Mouse (Mus musculus): ENCODE data around the gene Pygo2. TPM values are rescaled to one million over a fixed set of nuclear protein-coding genes. Genes with fewer than 3 reads are reported as not detected.

Gene Pygo2
- polyA plus RNA-seq, 1 experiment = 18.1 TPM

- Histone ChIP-seq H3K4me3 (ENCODE audit: control insufficient read depth, low read depth, low read length) (peak within 1 kb of the TSS; percentile 85), H3K27ac (ENCODE audit: control insufficient read depth, insufficient read depth, low read depth, low read length) (peak within 1 kb of the TSS; percentile 93), H3K27me3 (ENCODE audit: control insufficient read depth, insufficient read depth, low read length) (no peaks in the 10 kb centered on the region), H3K36me3 (ENCODE audit: control insufficient read depth, insufficient read depth, low read length) (no peaks in the 10 kb centered on the region), H3K4me1 (ENCODE audit: control insufficient read depth, insufficient read depth, low read length) (peaks cover 26% of the 10 kb centered on the region)
- no peak for TF ChIP-seq CTCF (IDR thresholded peaks at IDR 0.05; ENCODE audit: control insufficient read depth, insufficient read depth, insufficient replicate concordance, low read depth, low read length)
- TF ChIP-seq POLR2A (IDR thresholded peaks at IDR 0.05; ENCODE audit: control insufficient read depth, low read depth, low read length) = no peak
Observed at GRCm38 (mm10) chr3:89394006-89394893, 35.8 kb upstream of the Pygo2 start, which contains the start of gene Zbtb7b. TSS of gene Zbtb7b (minus strand) at chr3:89394776.

DNA sequence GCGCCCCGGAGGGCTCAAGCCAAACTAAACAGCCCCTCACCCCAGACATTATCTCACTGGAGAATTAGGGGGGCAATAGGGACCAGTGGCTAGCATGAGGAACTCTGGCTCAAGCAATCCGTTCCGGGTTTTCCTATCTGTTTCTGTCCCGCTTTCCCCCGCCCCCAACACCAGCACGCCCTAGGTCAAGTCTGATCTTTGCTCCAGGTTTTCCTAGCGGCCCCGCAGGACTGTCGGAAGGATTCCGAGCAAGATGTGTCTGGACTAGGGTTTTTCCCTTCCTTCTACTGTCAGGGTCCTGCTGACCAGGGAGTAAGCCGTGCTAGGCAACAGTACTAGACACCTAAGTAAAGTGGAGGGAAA lies 35.1 kb upstream of the Pygo2 start:
- no peak for TF ChIP-seq CTCF (IDR thresholded peaks at IDR 0.05; ENCODE audit: control insufficient read depth, insufficient read depth, insufficient replicate concordance, low read depth, low read length)
- 0 out of 2 replicates have a peak, but pooled peaks have one; percentile 35 for TF ChIP-seq POLR2A (IDR thresholded peaks at IDR 0.05; ENCODE audit: control insufficient read depth, low read depth, low read length)
- H3K4me3 ChIP-seq (ENCODE audit: control insufficient read depth, low read depth, low read length) = peak overlapping the region; percentile 30
- peak overlapping the region; percentile 61 for H3K27ac ChIP-seq (ENCODE audit: control insufficient read depth, insufficient read depth, low read depth, low read length)
- no peaks in the 10 kb centered on the region for H3K36me3 ChIP-seq (ENCODE audit: control insufficient read depth, insufficient read depth, low read length)
- H3K4me1 ChIP-seq (ENCODE audit: control insufficient read depth, insufficient read depth, low read length) = peaks cover 26% of the 10 kb centered on the region
- no peaks in the 10 kb centered on the region for H3K27me3 ChIP-seq (ENCODE audit: control insufficient read depth, insufficient read depth, low read length)

DNA sequence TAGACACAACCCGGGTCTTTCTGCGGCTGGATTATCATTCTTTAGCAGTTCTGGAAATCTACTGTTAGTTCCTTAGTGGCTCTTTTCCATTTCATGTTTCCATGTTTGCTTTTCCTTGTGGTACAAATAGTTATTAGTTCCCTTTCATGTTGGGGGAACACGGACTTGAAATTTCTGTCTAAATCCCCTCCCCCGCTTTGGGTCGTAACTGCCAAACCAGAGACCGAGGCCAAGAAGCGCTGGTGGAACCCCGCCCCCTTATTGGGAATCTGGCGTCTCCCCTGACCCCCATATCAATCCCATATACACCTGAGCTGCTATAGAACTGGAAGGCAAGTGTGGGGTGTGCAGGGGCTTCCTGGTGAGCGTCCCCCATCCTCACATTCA lies 34.6 kb upstream of the Pygo2 start:
- Histone ChIP-seq H3K4me3 (ENCODE audit: control insufficient read depth, low read depth, low read length) (peak overlapping the region; percentile 30), H3K4me1 (ENCODE audit: control insufficient read depth, insufficient read depth, low read length) (peaks cover 24% of the 10 kb centered on the region), H3K27ac (ENCODE audit: control insufficient read depth, insufficient read depth, low read depth, low read length) (peak overlapping the region; percentile 61), H3K27me3 (ENCODE audit: control insufficient read depth, insufficient read depth, low read length) (no peaks in the 10 kb centered on the region), H3K36me3 (ENCODE audit: control insufficient read depth, insufficient read depth, low read length) (no peaks in the 10 kb centered on the region)
- no peak for TF ChIP-seq POLR2A (IDR thresholded peaks at IDR 0.05; ENCODE audit: control insufficient read depth, low read depth, low read length)
- no peak for TF ChIP-seq CTCF (IDR thresholded peaks at IDR 0.05; ENCODE audit: control insufficient read depth, insufficient read depth, insufficient replicate concordance, low read depth, low read length)

DNA sequence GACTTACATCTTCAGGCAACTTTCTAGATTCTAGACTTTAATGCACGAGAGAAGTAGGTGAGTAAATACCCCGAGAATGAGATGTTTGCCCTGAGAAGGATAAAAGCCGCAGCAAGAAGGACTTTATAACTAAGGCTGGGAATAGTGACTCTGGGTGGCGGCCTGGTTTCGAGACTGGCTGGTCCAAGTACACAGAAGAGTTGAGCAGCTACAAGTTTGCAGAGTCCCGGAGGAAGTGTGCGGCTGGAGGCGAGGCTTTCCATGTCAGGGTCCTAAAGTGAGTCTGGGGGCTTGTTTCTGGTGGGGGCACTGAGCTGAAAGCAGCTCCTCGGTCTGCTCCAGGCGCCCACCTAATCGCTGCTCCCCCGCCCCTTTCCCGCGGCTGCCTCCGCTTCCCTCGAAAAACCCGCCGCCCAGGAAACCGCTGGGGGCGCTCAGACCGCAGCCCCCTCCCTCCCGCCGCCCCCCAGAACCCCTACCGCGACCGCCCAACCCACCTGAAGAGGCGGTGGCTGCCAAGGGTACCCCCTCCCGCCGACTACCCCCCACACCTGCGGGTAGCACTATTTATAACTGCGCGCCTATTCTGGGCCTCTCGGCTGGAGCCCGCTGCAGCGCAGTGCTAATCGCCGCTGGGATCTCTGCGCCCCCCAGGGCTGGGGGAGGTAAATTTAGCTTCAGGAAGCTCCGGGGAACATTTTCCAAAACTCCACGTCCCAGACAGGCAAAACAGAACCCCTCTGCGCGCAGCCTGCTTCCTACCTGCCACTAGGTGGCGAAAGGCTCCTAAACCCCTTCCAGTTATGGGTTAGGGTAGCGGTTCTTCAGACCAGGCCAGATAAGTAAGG lies 34.0 kb upstream of the Pygo2 start:
- H3K27ac ChIP-seq (ENCODE audit: control insufficient read depth, insufficient read depth, low read depth, low read length) = peak overlapping the region; percentile 24; the same call in 1 of the 2 replicates
- H3K27me3 ChIP-seq (ENCODE audit: control insufficient read depth, insufficient read depth, low read length) = no peaks in the 10 kb centered on the region
- H3K4me1 ChIP-seq (ENCODE audit: control insufficient read depth, insufficient read depth, low read length) = peaks cover 20% of the 10 kb centered on the region
- TF ChIP-seq CTCF (IDR thresholded peaks at IDR 0.05; ENCODE audit: control insufficient read depth, insufficient read depth, insufficient replicate concordance, low read depth, low read length) = peak; percentile 72
- no peak for TF ChIP-seq POLR2A (IDR thresholded peaks at IDR 0.05; ENCODE audit: control insufficient read depth, low read depth, low read length)
- H3K36me3 ChIP-seq (ENCODE audit: control insufficient read depth, insufficient read depth, low read length) = no peaks in the 10 kb centered on the region
- H3K4me3 ChIP-seq (ENCODE audit: control insufficient read depth, low read depth, low read length) = peak overlapping the region; percentile 64

GRCm38 (mm10) chr3:89396654-89397005 lies 33.4 kb upstream of the Pygo2 start:
- Histone ChIP-seq H3K4me1 (ENCODE audit: control insufficient read depth, insufficient read depth, low read length) (peaks cover 17% of the 10 kb centered on the region), H3K36me3 (ENCODE audit: control insufficient read depth, insufficient read depth, low read length) (no peaks in the 10 kb centered on the region), H3K4me3 (ENCODE audit: control insufficient read depth, low read depth, low read length) (no peak overlapping the region), H3K27ac (ENCODE audit: control insufficient read depth, insufficient read depth, low read depth, low read length) (0 out of 2 replicates have a peak overlapping the region, but pooled peaks have one; percentile 25), H3K27me3 (ENCODE audit: control insufficient read depth, insufficient read depth, low read length) (no peaks in the 10 kb centered on the region)
- TF ChIP-seq POLR2A (IDR thresholded peaks at IDR 0.05; ENCODE audit: control insufficient read depth, low read depth, low read length) (no peak), CTCF (IDR thresholded peaks at IDR 0.05; ENCODE audit: control insufficient read depth, insufficient read depth, insufficient replicate concordance, low read depth, low read length) (no peak)

DNA sequence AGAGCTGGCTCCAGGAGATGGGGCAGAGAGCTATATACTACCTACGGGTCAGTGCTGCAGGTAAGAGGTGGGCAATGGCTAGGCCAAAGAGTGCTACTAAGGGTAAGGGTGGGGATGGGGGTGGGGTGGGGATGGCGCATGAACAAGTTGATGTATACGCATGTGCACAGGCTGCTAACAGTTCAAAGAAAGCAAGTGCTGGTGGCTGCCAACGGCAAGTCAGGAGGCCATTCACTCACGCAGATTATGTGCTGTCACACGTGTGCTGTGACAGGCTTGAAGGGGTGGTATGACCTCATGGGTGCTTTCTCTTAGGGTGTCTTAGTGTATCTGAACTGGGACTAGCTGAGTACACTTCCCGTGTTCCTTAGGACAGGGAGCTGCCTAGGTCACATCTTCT lies 28.7 kb upstream of the Pygo2 start:
- Histone ChIP-seq H3K4me3 (ENCODE audit: control insufficient read depth, low read depth, low read length) (no peak overlapping the region), H3K4me1 (ENCODE audit: control insufficient read depth, insufficient read depth, low read length) (peaks cover 4% of the 10 kb centered on the region; the same call in 1 of the 2 replicates), H3K27me3 (ENCODE audit: control insufficient read depth, insufficient read depth, low read length) (no peaks in the 10 kb centered on the region), H3K27ac (ENCODE audit: control insufficient read depth, insufficient read depth, low read depth, low read length) (no peak overlapping the region), H3K36me3 (ENCODE audit: control insufficient read depth, insufficient read depth, low read length) (no peaks in the 10 kb centered on the region)
- no peak for TF ChIP-seq CTCF (IDR thresholded peaks at IDR 0.05; ENCODE audit: control insufficient read depth, insufficient read depth, insufficient replicate concordance, low read depth, low read length)
- no peak for TF ChIP-seq POLR2A (IDR thresholded peaks at IDR 0.05; ENCODE audit: control insufficient read depth, low read depth, low read length)

DNA sequence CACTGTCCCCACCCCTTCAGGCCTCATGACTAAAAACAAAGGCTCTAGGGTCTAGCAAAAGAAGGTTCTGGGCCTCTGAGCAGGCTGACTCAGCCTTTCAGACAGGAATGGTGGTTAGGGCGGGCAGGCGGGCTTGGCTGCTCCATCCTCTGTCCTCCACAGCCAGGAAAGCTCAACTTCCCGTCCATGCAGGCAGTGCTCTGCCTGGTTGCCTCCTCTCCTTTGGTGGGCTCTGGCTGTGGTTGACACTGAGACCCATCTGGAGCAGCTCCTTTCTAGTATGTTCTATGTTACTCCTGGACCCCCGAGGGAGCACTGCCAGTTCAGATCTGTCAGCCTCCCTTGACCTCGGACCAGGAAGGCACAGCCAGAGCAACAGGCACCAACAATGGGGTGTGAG lies 27.3 kb upstream of the Pygo2 start, which contains the start of gene Lenep:
TSS of gene Lenep (minus strand) at position 101 of the 400 bp plus-strand sequence.
- Histone ChIP-seq H3K36me3 (ENCODE audit: control insufficient read depth, insufficient read depth, low read length) (no peaks in the 10 kb centered on the region; the same call in 1 of the 2 replicates), H3K27me3 (ENCODE audit: control insufficient read depth, insufficient read depth, low read length) (no peaks in the 10 kb centered on the region), H3K27ac (ENCODE audit: control insufficient read depth, insufficient read depth, low read depth, low read length) (no peak within 1 kb of the TSS), H3K4me3 (ENCODE audit: control insufficient read depth, low read depth, low read length) (no peak within 1 kb of the TSS), H3K4me1 (ENCODE audit: control insufficient read depth, insufficient read depth, low read length) (no peaks in the 10 kb centered on the region)
- TF ChIP-seq CTCF (IDR thresholded peaks at IDR 0.05; ENCODE audit: control insufficient read depth, insufficient read depth, insufficient replicate concordance, low read depth, low read length) (no peak), POLR2A (IDR thresholded peaks at IDR 0.05; ENCODE audit: control insufficient read depth, low read depth, low read length) (no peak)

All from testis, adult 2 months (tissue).